Mouse (Mus musculus) olfactory bulb, adult 2 months (tissue): ENCODE data around the gene Atp11a. TPM values are rescaled to one million over a fixed set of nuclear protein-coding genes. Genes with fewer than 3 reads are reported as not detected.

ENCODE experiments used
- H3K27ac ChIP-seq: fragments of 200-500 bp; 2 replicates; pipeline ENCODE4 v1.5.1; 2012; ENCODE audit warnings: low read depth, low read length; ENCODE audit not compliant: insufficient read depth
- H3K4me1 ChIP-seq: fragments of 200-500 bp; 2 replicates; pipeline ENCODE4 v1.6.1; 2012; ENCODE audit warnings: low read length; ENCODE audit not compliant: control insufficient read depth, insufficient read depth
- H3K4me3 ChIP-seq: fragments of 200-500 bp; 2 replicates; pipeline ENCODE4 v1.5.1; 2012; ENCODE audit warnings: mild to moderate bottlenecking, low read depth, low read length, moderate library complexity; ENCODE audit not compliant: insufficient read depth
- CTCF ChIP-seq: fragments of 200-500 bp; IDR thresholded peaks from 2 replicates; pipeline ENCODE4 v1.5.1; 2012; ENCODE audit warnings: low read depth, mild to moderate bottlenecking, low read length, moderate library complexity; ENCODE audit not compliant: insufficient read depth
- POLR2A ChIP-seq: fragments of 200-500 bp; IDR thresholded peaks from 2 replicates; pipeline ENCODE4 v1.6.1; 2012; ENCODE audit warnings: mild to moderate bottlenecking, low read depth, low read length, moderate library complexity; ENCODE audit not compliant: insufficient read depth
- WGBS: fragments of 180-500 bp; shearing (Covaris S2); methylation state at CpG from one replicate; pipeline ENCODE4 v1.1.7; 2018; 5-methylcytosine and 5-hydroxymethylcytosine counted together
- polyA plus RNA-seq: library from polyadenylated mRNA; stranded (reverse); fragments of >200 nt; gene quantifications from 2 replicates; pipeline ENCODE4 v1.2.4, GENCODE M21; 2012; ENCODE audit warnings: low replicate concordance; ENCODE audit not compliant: missing spikeins, insufficient read depth, insufficient read length

Atp11a gene
- polyA plus RNA-seq, 1 experiment = not detected

- Histone ChIP-seq H3K4me3 (peak within 1 kb of the TSS; percentile 56), H3K27ac (no peak within 1 kb of the TSS), H3K4me1 (peaks cover 9% of the 10 kb centered on the region)
- 1% methylated on average over 30 of the region's 30 CpGs for WGBS
- TF ChIP-seq POLR2A (no peak), CTCF (no peak)
These were observed 116.7 kb downstream of the Atp11a start, which contains the start of gene Mcf2l for GRCm38 (mm10) chr8:12873357-12874046. Gene Mcf2l (plus strand): TSS chr8:12873806.

- Histone ChIP-seq H3K4me3 (peak overlapping the region; percentile 56), H3K4me1 (peaks cover 9% of the 10 kb centered on the region), H3K27ac (no peak overlapping the region)
- 28% methylated on average over 8 of the region's 8 CpGs for WGBS
- TF ChIP-seq CTCF (no peak), POLR2A (no peak)
These were observed 117.5 kb downstream of the Atp11a start for GRCm38 (mm10) chr8:12874194-12874791.

- Histone ChIP-seq H3K4me3 (no peak overlapping the region), H3K27ac (no peak overlapping the region), H3K4me1 (peaks cover 9% of the 10 kb centered on the region)
- TF ChIP-seq POLR2A = no peak
- TF ChIP-seq CTCF = no peak
- 93% methylated on average over 4 of the region's 4 CpGs for WGBS
These were observed 118.2 kb downstream of the Atp11a start for GRCm38 (mm10) chr8:12874971-12875370.

GRCm38 (mm10) chr8:12877126-12877525 is 120.3 kb downstream of the Atp11a start:
- 87% methylated on average over 6 of the region's 6 CpGs for WGBS
- TF ChIP-seq POLR2A (no peak), CTCF (no peak)
- peaks cover 6% of the 10 kb centered on the region for H3K4me1 ChIP-seq
- H3K4me3 ChIP-seq = no peak overlapping the region
- H3K27ac ChIP-seq = no peak overlapping the region

GRCm38 (mm10) chr8:12880163-12880562 is 123.3 kb downstream of the Atp11a start:
- TF ChIP-seq POLR2A (no peak), CTCF (no peak)
- no peak overlapping the region for H3K4me3 ChIP-seq
- no peak overlapping the region for H3K27ac ChIP-seq
- 95% methylated on average over 6 of the region's 6 CpGs for WGBS
- no peaks in the 10 kb centered on the region for H3K4me1 ChIP-seq

- 80% methylated on average over 21 of the region's 21 CpGs for WGBS
- Histone ChIP-seq H3K4me3 (no peak overlapping the region), H3K4me1 (no peaks in the 10 kb centered on the region), H3K27ac (no peak overlapping the region)
- TF ChIP-seq CTCF (no peak), POLR2A (no peak)
These were observed 126.5 kb downstream of the Atp11a start for GRCm38 (mm10) chr8:12883051-12884004.

- no peak overlapping the region for H3K27ac ChIP-seq
- WGBS = 87% methylated on average over 16 of the region's 16 CpGs
- TF ChIP-seq POLR2A = no peak
- no peak for TF ChIP-seq CTCF
- no peaks in the 10 kb centered on the region for H3K4me1 ChIP-seq
- no peak overlapping the region for H3K4me3 ChIP-seq
These were observed 131.1 kb downstream of the Atp11a start for GRCm38 (mm10) chr8:12887772-12888435.

GRCm38 (mm10) chr8:12889046-12889598 is 132.3 kb downstream of the Atp11a start:
- no peaks in the 10 kb centered on the region for H3K4me1 ChIP-seq
- H3K27ac ChIP-seq = no peak overlapping the region
- no peak overlapping the region for H3K4me3 ChIP-seq
- TF ChIP-seq POLR2A (no peak), CTCF (no peak)
- WGBS = 82% methylated on average over 11 of the region's 11 CpGs
